Mouse (Mus musculus) MEL (cell line): ENCODE measurements around the gene Adamtsl2. TPM values are rescaled to one million over a fixed set of nuclear protein-coding genes. Genes with fewer than 3 reads are reported as not detected.
A peak's percentile ranks its signal among the peaks of the same experiment; 100 is the strongest.

Source experiments
- DNase-seq: peaks from one replicate; pipeline ENCODE4 v3.0.0; 2011; ENCODE audit warnings: low read depth, low spot score
- H3K27ac ChIP-seq: 2 replicates; pipeline ENCODE4 v1.5.1; 2012; ENCODE audit warnings: low read depth, mild to moderate bottlenecking, control low read depth, low read length, moderate library complexity; ENCODE audit not compliant: control insufficient read depth
- H3K27me3 ChIP-seq, 2 experiments: fragments of 150-350 bp in 1 of 2; sonication (generic) in 1 of 2; 2 replicates each; pipeline ENCODE4 v1.6.1; 2012; ENCODE audit warnings: low read length in 2 of 2, mild to moderate bottlenecking in 2 of 2, improper control_type of control experiment in 1 of 2, moderate library complexity in 1 of 2; ENCODE audit not compliant: insufficient read depth in 2 of 2, control insufficient read depth in 1 of 2
- H3K36me3 ChIP-seq, 2 experiments: 2 replicates each; pipeline ENCODE4 v1.6.1; 2012 to 2014; ENCODE audit warnings: low read length in 2 of 2, improper control_type of control experiment in 1 of 2, inconsistent platforms in 1 of 2, mild to moderate bottlenecking in 1 of 2; ENCODE audit not compliant: insufficient read depth in 2 of 2, control insufficient read depth in 1 of 2
- H3K4me1 ChIP-seq, 2 experiments: fragments of 150-350 bp in 1 of 2; sonication (generic) in 1 of 2; 2 replicates each; pipeline ENCODE4 v1.6.1; 2012; ENCODE audit warnings: low read length in 2 of 2, improper control_type of control experiment in 1 of 2, mild to moderate bottlenecking in 1 of 2; ENCODE audit not compliant: insufficient read depth in 2 of 2, control insufficient read depth in 1 of 2
- H3K4me3 ChIP-seq, 2 experiments: fragments of 150-350 bp in 1 of 2; sonication (generic) in 1 of 2; 2 replicates each; pipeline ENCODE4 v1.5.1; 2012; ENCODE audit warnings: low read depth in 2 of 2, low read length in 2 of 2, mild to moderate bottlenecking in 2 of 2, moderate library complexity in 2 of 2, control low read depth in 1 of 2, improper control_type of control experiment in 1 of 2; ENCODE audit not compliant: control insufficient read depth in 1 of 2, insufficient read depth in 1 of 2
- H3K79me2 ChIP-seq: 2 replicates; pipeline ENCODE4 v1.6.1; 2012; ENCODE audit warnings: mild to moderate bottlenecking, low read length, moderate library complexity; ENCODE audit not compliant: control insufficient read depth, poor library complexity, insufficient read depth
- H3K9ac ChIP-seq: 2 replicates; pipeline ENCODE4 v1.6.1; 2012; ENCODE audit warnings: low read depth, mild to moderate bottlenecking, control low read depth, low read length, moderate library complexity; ENCODE audit not compliant: control insufficient read depth, poor library complexity, severe bottlenecking
- H3K9me3 ChIP-seq: fragments of 150-350 bp; sonication (generic); replicated peaks from 2 replicates; pipeline ENCODE4 v1.6.1; 2012; ENCODE audit warnings: mild to moderate bottlenecking, low read length, improper control_type of control experiment, moderate library complexity; ENCODE audit not compliant: insufficient read depth
- CHD1 ChIP-seq: IDR thresholded peaks from 2 replicates; pipeline ENCODE4 v1.6.1; 2012; ENCODE audit warnings: low read depth, mild to moderate bottlenecking, inconsistent platforms, low read length, improper control_type of control experiment
- CTCF ChIP-seq, 3 experiments: IDR thresholded peaks in 2 of 3; conservative IDR thresholded peaks in 1 of 3; 2 replicates each; pipeline ENCODE4 v1.5.1; 2011 to 2012; ENCODE audit warnings: low read length in 3 of 3, low read depth in 2 of 3, mild to moderate bottlenecking in 2 of 3, improper control_type of control experiment in 1 of 3, inconsistent platforms in 1 of 3, mixed read lengths in 1 of 3, moderate library complexity in 1 of 3; ENCODE audit not compliant: control insufficient read depth in 1 of 3, insufficient read depth in 1 of 3, poor library complexity in 1 of 3, severe bottlenecking in 1 of 3
- GABPA ChIP-seq: IDR thresholded peaks from 2 replicates; pipeline ENCODE4 v1.6.1; 2012; ENCODE audit warnings: low read depth, mild to moderate bottlenecking, inconsistent platforms, low read length, improper control_type of control experiment, moderate library complexity
- MAFK ChIP-seq: IDR thresholded peaks from 2 replicates; pipeline ENCODE4 v1.6.1; 2011; ENCODE audit warnings: low read depth, mild to moderate bottlenecking, low read length, improper control_type of control experiment, borderline replicate concordance
- NRF1 ChIP-seq: IDR thresholded peaks from 2 replicates; pipeline ENCODE4 v1.6.1; 2014; ENCODE audit warnings: low read depth, mild to moderate bottlenecking, inconsistent platforms, low read length, improper control_type of control experiment, moderate library complexity; ENCODE audit not compliant: poor library complexity, insufficient read depth, severe bottlenecking
- RAD21 ChIP-seq: IDR thresholded peaks from 2 replicates; pipeline ENCODE4 v1.6.1; 2011; ENCODE audit warnings: mild to moderate bottlenecking, low read depth, low read length, improper control_type of control experiment
- SMC3 ChIP-seq: IDR thresholded peaks from 2 replicates; pipeline ENCODE4 v1.6.1; 2011; ENCODE audit warnings: low read depth, low read length, improper control_type of control experiment
- TBP ChIP-seq: IDR thresholded peaks from 2 replicates; pipeline ENCODE4 v1.8.0; 2011; ENCODE audit warnings: low read depth, low read length, improper control_type of control experiment
- ZMIZ1 ChIP-seq: IDR thresholded peaks from 2 replicates; pipeline ENCODE4 v1.6.1; 2012; ENCODE audit warnings: low read depth, mild to moderate bottlenecking, inconsistent platforms, low read length, improper control_type of control experiment, moderate library complexity
- polyA plus RNA-seq, 2 experiments: library from polyadenylated mRNA; stranded (reverse) in 1 of 2; unstranded in 1 of 2; fragments of >175 nt in 1 of 2; fragments of >200 nt in 1 of 2; gene quantifications; 2 replicates each; pipeline versions ENCODE4 v1.2.1 to v1.2.4; 2012; ENCODE audit warnings: low replicate concordance in 2 of 2, low read depth in 1 of 2; ENCODE audit not compliant: insufficient read length in 2 of 2, insufficient read depth in 1 of 2, missing spikeins in 1 of 2
- total RNA-seq: library from RNA; depleted of rRNA; stranded (reverse); fragments of 300-350 nt; gene quantifications from 2 replicates; pipeline ENCODE4 v1.2.3, GENCODE M21; 2012

The Adamtsl2 gene
- total and polyA plus RNA-seq, 3 experiments: not detected

GRCm38 (mm10) chr2:27075485-27075884 is 3.7 kb upstream of the Adamtsl2 start:
- no peaks in the 10 kb centered on the region for H3K36me3 ChIP-seq
- no peaks in the 10 kb centered on the region for H3K9me3 ChIP-seq
- TF ChIP-seq NRF1 (no peak), CTCF (IDR thresholded peaks at IDR 0.05 in 2 of 3, conservative IDR thresholded peaks at IDR 0.05 in 1 of 3; ENCODE audit: control insufficient read depth in 1 of 3, insufficient read depth in 1 of 3, low read depth in 2 of 3, low read length in 3 of 3, poor library complexity in 1 of 3, severe bottlenecking in 1 of 3) (peak; percentile 45 to 53 (median 51)), RAD21 (peak; percentile 20), SMC3 (peak; percentile 62)
- TF ChIP-seq, all 39 proteins: peak for 3
- no peak overlapping the region for H3K9ac ChIP-seq
- no peak overlapping the region for H3K27ac ChIP-seq
- H3K27me3 ChIP-seq: peaks cover 0 to 3% of the 10 kb centered on the region in 2 experiments; a peak in 2 of 4 replicates
- peak; percentile 23 for DNase-seq
- no peaks in the 10 kb centered on the region for H3K79me2 ChIP-seq
- no peaks in the 10 kb centered on the region for H3K4me1 ChIP-seq
- H3K4me3 ChIP-seq: no peak overlapping the region

GRCm38 (mm10) chr2:27077655-27078244 is 1.4 kb upstream of the Adamtsl2 start:
- no peak overlapping the region for H3K9ac ChIP-seq
- DNase-seq: peak; percentile 8
- H3K79me2 ChIP-seq: no peaks in the 10 kb centered on the region
- H3K36me3 ChIP-seq: no peaks in the 10 kb centered on the region
- H3K27ac ChIP-seq: no peak overlapping the region
- peaks cover 0 to 8% of the 10 kb centered on the region in 2 experiments; a peak in 3 of 4 replicates for H3K27me3 ChIP-seq
- H3K4me1 ChIP-seq: no peaks in the 10 kb centered on the region
- no peak overlapping the region for H3K4me3 ChIP-seq
- H3K9me3 ChIP-seq: no peaks in the 10 kb centered on the region
- peak in 2 of 3 experiments; percentile 3 to 30; a peak in 2 of 6 replicates for TF ChIP-seq CTCF (IDR thresholded peaks at IDR 0.05 in 2 of 3, conservative IDR thresholded peaks at IDR 0.05 in 1 of 3; ENCODE audit: control insufficient read depth in 1 of 3, insufficient read depth in 1 of 3, low read depth in 2 of 3, low read length in 3 of 3, poor library complexity in 1 of 3, severe bottlenecking in 1 of 3)
- peak; percentile 23 for TF ChIP-seq RAD21
- 0 out of 2 replicates have a peak, but pooled peaks have one; percentile 15 for TF ChIP-seq SMC3
- TF ChIP-seq ZMIZ1: no peak
- no peak for TF ChIP-seq CHD1

- Histone ChIP-seq H3K4me1 (no peaks in the 10 kb centered on the region), H3K27ac (no peak overlapping the region), H3K9ac (no peak overlapping the region), H3K4me3 (no peak overlapping the region), H3K36me3 (no peaks in the 10 kb centered on the region), H3K27me3 (peaks cover 0 to 6% of the 10 kb centered on the region in 2 experiments; a peak in 2 of 4 replicates), H3K79me2 (no peaks in the 10 kb centered on the region), H3K9me3 (no peaks in the 10 kb centered on the region)
- DNase-seq: no peak
- TF ChIP-seq RAD21 (no peak), TBP (no peak), GABPA (no peak), CTCF (IDR thresholded peaks at IDR 0.05 in 2 of 3, conservative IDR thresholded peaks at IDR 0.05 in 1 of 3; ENCODE audit: control insufficient read depth in 1 of 3, insufficient read depth in 1 of 3, low read depth in 2 of 3, low read length in 3 of 3, poor library complexity in 1 of 3, severe bottlenecking in 1 of 3) (no peak), MAFK (no peak)
Measured at GRCm38 (mm10) chr2:27078312-27078711, 867 bp upstream of the Adamtsl2 start.
